Mouse (Mus musculus) forebrain, embryonic 10.5 days (tissue): ENCODE data around the gene Gin1. TPM values are rescaled to one million over a fixed set of nuclear protein-coding genes. Genes with fewer than 3 reads are reported as not detected.

Experiments
- polyA plus RNA-seq: library from polyadenylated mRNA; unstranded; fragments of >200 nt; fragmentation: Nextera tagmentation; extraction: Ambion mirVana; gene quantifications from 2 replicates; pipeline ENCODE4 v1.2.1, GENCODE M21; 2016

The Gin1 gene
- polyA plus RNA-seq, 1 experiment from 2014 or later = 20.4 TPM

Other genes starting within 250 kb of the Gin1 start
- gene D1Ertd622e, start 108.1 kb upstream of the Gin1 start, polyA plus RNA-seq = 28.3 and 28.7 TPM in 2 replicates
- 48.8 and 51.1 TPM in 2 replicates for gene Ppip5k2, start 239 bp downstream of the Gin1 start, polyA plus RNA-seq